Mouse (Mus musculus): ENCODE data around the gene Ncapg2. TPM values are rescaled to one million over a fixed set of nuclear protein-coding genes. Genes with fewer than 3 reads are reported as not detected.
A peak's percentile ranks its signal among the peaks of the same experiment; 100 is the strongest.

Ncapg2 gene
- polyA plus RNA-seq, 1 experiment from 2014 or later: 36.4 TPM

DNA sequence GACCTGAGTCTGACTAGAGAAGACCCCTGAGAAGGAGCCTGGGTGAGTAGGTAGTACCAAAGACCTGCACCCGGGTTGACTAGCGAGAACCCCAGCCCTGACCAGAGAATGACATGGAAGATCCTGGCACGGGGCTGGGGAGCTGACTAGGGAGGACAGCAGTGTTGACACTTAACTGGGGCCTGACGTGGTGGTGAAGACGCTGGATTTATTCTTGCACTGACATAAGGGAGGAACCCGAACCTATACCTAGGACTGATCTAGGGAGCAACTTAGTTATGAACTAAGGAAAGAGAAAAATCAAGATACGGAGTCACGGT, 594 bp downstream of the Ncapg2 start:
- no peak for DNase-seq (ENCODE audit: low spot score)
- Histone ChIP-seq H3K9me3 (0 out of 2 replicates have a peak, but pooled peaks cover 8% of the 10 kb centered on the region), H3K27me3 (ENCODE audit: insufficient read depth, poor library complexity, severe bottlenecking) (no peaks in the 10 kb centered on the region), H3K36me3 (peaks cover 56% of the 10 kb centered on the region), H3K27ac (peak overlapping the region; percentile 93), H3K4me3 (peak overlapping the region; percentile 90), H3K4me1 (peaks cover 12% of the 10 kb centered on the region)
- WGBS: 8% methylated on average over 8 of the region's 8 CpGs

DNA sequence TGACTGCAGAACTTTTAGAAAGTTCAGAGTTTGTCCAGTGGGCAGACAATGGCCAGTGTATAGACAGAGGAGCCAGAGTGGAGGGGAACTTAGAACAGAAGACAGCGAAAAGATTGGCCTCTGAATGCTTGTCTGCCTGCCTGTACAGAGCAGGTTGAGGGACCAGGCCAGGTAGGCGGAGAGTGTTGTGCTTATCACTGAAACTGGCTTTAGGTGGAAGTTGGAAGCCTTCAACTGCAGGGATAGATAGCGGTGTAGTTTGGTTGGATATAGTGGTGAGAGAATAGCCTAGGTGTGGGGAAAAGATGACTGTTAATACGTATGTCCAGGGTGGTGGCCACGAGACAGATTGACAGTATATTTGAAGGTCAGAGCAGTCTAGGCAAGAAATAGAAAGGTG, 2.7 kb downstream of the Ncapg2 start:
- H3K27me3 ChIP-seq (ENCODE audit: insufficient read depth, poor library complexity, severe bottlenecking): no peaks in the 10 kb centered on the region
- H3K36me3 ChIP-seq: peaks cover 50% of the 10 kb centered on the region
- no peak for DNase-seq (ENCODE audit: low spot score)
- no peak overlapping the region for H3K4me3 ChIP-seq
- 0 out of 2 replicates have a peak, but pooled peaks cover 4% of the 10 kb centered on the region for H3K9me3 ChIP-seq
- H3K27ac ChIP-seq: no peak overlapping the region
- 86% methylated on average over 5 of the region's 5 CpGs for WGBS
- H3K4me1 ChIP-seq: peaks cover 12% of the 10 kb centered on the region

DNA sequence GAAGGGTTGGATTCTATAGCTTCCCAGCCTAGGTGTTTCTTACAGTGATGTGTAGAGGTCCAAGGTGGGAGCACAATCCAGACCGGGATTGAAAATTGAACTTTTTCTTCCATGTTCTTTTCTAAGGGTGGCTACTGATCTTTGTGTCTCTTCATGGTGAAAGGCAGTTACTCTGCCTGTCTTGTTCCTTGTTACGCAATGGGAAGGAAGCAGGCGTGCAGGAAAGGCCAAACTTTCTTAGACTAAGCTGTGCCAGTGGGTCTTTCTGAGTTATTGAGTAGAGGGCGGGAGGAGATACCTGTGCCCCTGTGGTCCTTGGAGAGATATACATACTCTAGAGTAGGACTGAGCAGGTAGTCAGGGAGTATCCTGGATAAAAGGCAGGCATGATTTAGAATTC, 9.7 kb downstream of the Ncapg2 start:
- H3K27ac ChIP-seq: no peak overlapping the region
- peaks cover 63% of the 10 kb centered on the region for H3K36me3 ChIP-seq
- no peaks in the 10 kb centered on the region for H3K9me3 ChIP-seq
- no peak overlapping the region for H3K4me3 ChIP-seq
- H3K4me1 ChIP-seq: no peaks in the 10 kb centered on the region
- WGBS: 92% methylated on average over 4 of the region's 4 CpGs
- DNase-seq (ENCODE audit: low spot score): no peak
- no peaks in the 10 kb centered on the region for H3K27me3 ChIP-seq (ENCODE audit: insufficient read depth, poor library complexity, severe bottlenecking)

DNA sequence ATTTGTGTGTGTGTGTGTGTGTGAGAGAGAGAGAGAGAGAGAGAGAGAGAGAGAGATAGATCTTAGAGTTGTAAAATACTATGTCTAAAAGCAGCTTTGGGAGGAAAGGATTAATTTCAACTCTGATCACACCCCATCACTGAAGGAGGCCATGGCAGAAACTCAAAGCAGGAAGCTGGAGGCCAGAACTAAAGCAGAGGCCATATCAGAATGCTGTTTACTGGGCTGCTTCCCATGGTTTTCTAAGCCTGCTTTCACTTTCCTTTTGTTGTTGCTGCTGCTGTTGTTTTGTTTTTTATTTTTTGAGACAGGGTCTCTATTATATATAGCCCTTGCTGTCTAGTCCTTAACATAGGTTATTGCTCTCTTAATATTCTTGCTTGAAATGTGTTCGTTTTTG, 11.3 kb downstream of the Ncapg2 start:
- Histone ChIP-seq H3K4me1 (no peaks in the 10 kb centered on the region), H3K27ac (no peak overlapping the region), H3K9me3 (no peaks in the 10 kb centered on the region), H3K4me3 (no peak overlapping the region), H3K36me3 (peaks cover 62% of the 10 kb centered on the region), H3K27me3 (ENCODE audit: insufficient read depth, poor library complexity, severe bottlenecking) (no peaks in the 10 kb centered on the region)
- no peak for DNase-seq (ENCODE audit: low spot score)
- 89% methylated on average over 1 of the region's 1 CpGs for WGBS

DNA sequence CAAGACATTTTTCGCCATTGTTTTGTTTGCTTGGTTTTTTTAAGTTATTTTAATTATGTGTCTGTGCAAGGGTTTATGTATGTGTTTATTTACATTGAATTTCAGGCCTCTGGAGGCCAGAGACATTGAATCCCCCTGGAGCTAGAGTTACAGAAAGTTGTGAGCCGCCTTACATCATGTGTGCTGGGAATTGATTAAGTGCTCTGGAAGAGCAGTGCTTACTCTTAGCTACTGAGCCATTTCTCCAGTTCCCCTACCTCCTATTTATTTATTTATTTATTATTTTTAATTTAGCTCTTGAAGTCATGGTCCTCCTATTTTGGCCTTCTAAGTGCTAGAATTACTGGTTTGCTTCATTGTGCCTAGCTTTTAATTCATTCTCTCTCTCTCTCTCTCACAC, 16.5 kb downstream of the Ncapg2 start:
- Histone ChIP-seq H3K9me3 (no peaks in the 10 kb centered on the region), H3K27me3 (ENCODE audit: insufficient read depth, poor library complexity, severe bottlenecking) (no peaks in the 10 kb centered on the region), H3K4me1 (no peaks in the 10 kb centered on the region), H3K36me3 (peaks cover 74% of the 10 kb centered on the region), H3K27ac (no peak overlapping the region), H3K4me3 (no peak overlapping the region)
- no peak for DNase-seq (ENCODE audit: low spot score)
- WGBS: 95% methylated on average over 2 of the region's 2 CpGs

DNA sequence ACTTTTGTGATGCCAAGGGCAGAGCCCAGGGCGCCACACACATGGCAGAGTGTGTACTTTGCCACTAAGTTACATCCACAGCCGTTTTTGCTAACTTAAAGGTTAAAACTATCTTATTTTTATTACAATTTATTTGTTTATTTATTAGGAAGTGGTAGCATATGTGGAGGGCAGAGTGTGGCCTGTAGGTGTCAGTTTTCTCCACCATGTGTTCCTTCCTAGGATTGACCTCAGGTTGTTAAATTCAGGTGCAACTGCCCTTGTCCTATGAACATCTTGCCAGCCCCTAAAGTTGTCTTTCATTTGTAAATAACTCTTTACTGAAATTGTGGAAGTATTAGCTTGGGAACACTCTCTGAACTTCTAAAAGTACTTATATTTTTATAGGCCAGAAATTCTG, 20.2 kb downstream of the Ncapg2 start:
- H3K27me3 ChIP-seq (ENCODE audit: insufficient read depth, poor library complexity, severe bottlenecking): no peaks in the 10 kb centered on the region
- no peak overlapping the region for H3K4me3 ChIP-seq
- H3K4me1 ChIP-seq: no peaks in the 10 kb centered on the region
- no peak for DNase-seq (ENCODE audit: low spot score)
- no peaks in the 10 kb centered on the region for H3K9me3 ChIP-seq
- H3K27ac ChIP-seq: no peak overlapping the region
- 92% methylated on average over 2 of the region's 2 CpGs for WGBS
- H3K36me3 ChIP-seq: peaks cover 76% of the 10 kb centered on the region

DNA sequence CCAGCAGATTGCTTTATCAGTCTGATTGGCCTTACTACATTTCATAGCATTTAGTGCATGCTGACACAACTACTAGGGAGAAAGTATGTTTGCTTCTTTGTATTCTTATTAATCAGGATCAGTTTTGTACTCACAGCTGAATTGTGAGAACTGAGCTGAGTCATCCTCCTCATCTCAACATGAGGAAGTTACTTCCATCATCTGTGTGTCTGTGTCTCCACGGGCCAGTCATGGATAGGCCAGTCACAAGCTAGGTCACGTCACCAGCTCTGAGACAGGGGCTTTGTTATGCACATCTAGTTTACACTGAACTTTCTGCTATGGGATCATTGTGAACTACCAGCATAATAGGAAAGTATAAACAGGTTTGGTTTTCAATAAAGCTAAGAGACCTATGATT, 28.5 kb downstream of the Ncapg2 start:
- DNase-seq (ENCODE audit: low spot score): no peak
- Histone ChIP-seq H3K27me3 (ENCODE audit: insufficient read depth, poor library complexity, severe bottlenecking) (no peaks in the 10 kb centered on the region), H3K27ac (no peak overlapping the region), H3K9me3 (no peaks in the 10 kb centered on the region), H3K36me3 (peaks cover 70% of the 10 kb centered on the region), H3K4me3 (no peak overlapping the region), H3K4me1 (no peaks in the 10 kb centered on the region)
- 90% methylated on average over 2 of the region's 2 CpGs for whole genome bisulfite sequencing

DNA sequence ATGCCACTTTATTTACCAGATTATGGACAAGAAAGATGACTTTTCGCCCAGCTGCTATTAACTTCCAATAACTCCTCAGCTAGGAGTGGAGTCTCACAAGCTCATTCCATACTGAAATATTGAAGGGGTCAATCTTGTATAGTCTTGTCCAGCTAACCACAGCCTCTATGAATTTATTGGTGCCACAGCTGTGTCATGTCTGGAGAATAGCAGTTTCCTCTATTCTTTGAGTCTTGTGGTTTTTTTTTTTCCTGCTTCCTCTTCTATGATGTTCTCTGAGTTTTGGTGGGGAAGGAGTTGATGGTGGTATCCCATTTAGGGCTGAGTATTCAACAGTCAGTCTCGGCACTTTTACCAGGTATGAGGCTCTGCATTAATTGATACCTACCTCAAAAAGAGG, 30.0 kb downstream of the Ncapg2 start:
- WGBS: 90% methylated on average over 2 of the region's 2 CpGs
- peaks cover 70% of the 10 kb centered on the region for H3K36me3 ChIP-seq
- no peak overlapping the region for H3K27ac ChIP-seq
- H3K9me3 ChIP-seq: no peaks in the 10 kb centered on the region
- DNase-seq (ENCODE audit: low spot score): no peak
- no peak overlapping the region for H3K4me3 ChIP-seq
- no peaks in the 10 kb centered on the region for H3K27me3 ChIP-seq (ENCODE audit: insufficient read depth, poor library complexity, severe bottlenecking)
- H3K4me1 ChIP-seq: no peaks in the 10 kb centered on the region

DNA sequence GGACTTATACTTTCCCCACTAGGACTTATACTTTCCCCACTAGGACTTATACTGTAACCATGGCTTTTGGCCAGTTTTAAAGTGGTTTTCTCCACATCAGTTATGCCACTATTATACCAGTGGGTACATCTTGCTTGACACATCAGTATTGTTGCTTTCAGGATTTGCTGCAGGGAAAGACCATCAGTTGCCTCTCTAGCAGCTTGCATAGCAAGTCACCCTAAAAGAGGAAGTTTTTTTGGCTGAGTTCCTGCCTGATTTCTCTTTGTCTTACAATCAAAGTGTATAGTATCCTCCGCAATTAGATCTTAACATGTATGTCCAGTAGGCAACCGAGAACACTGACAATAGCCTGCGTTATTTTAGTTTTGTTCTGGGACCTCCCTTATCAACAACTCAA, 30.9 kb downstream of the Ncapg2 start:
- no peak for DNase-seq (ENCODE audit: low spot score)
- Histone ChIP-seq H3K4me3 (no peak overlapping the region), H3K4me1 (no peaks in the 10 kb centered on the region), H3K9me3 (no peaks in the 10 kb centered on the region), H3K36me3 (peaks cover 70% of the 10 kb centered on the region), H3K27me3 (ENCODE audit: insufficient read depth, poor library complexity, severe bottlenecking) (no peaks in the 10 kb centered on the region), H3K27ac (no peak overlapping the region)
- WGBS: 91% methylated on average over 3 of the region's 3 CpGs

DNA sequence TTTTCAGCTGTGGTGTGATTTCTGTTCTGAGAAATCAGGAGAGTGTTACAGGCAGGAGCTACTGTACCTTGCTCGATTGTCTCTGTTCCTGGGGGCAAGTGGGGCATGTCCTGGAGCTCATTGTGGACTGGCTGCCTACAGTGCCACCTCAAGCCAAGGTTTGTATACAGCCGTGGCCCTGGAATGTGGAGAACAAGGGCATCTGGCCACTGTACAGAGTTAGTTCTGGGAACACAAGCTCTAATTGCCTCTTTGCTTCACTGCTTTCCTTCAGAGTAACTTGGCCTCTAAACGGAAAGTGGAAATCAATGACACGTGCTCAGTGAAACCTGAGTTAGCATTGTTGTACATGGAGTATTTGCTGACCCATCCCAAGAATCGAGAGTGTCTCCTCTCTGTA, 33.4 kb downstream of the Ncapg2 start:
- H3K4me3 ChIP-seq: no peak overlapping the region
- DNase-seq (ENCODE audit: low spot score): no peak
- WGBS: 92% methylated on average over 5 of the region's 5 CpGs
- no peaks in the 10 kb centered on the region for H3K27me3 ChIP-seq (ENCODE audit: insufficient read depth, poor library complexity, severe bottlenecking)
- H3K36me3 ChIP-seq: peaks cover 71% of the 10 kb centered on the region
- no peaks in the 10 kb centered on the region for H3K4me1 ChIP-seq
- H3K9me3 ChIP-seq: no peaks in the 10 kb centered on the region
- H3K27ac ChIP-seq: no peak overlapping the region

DNA sequence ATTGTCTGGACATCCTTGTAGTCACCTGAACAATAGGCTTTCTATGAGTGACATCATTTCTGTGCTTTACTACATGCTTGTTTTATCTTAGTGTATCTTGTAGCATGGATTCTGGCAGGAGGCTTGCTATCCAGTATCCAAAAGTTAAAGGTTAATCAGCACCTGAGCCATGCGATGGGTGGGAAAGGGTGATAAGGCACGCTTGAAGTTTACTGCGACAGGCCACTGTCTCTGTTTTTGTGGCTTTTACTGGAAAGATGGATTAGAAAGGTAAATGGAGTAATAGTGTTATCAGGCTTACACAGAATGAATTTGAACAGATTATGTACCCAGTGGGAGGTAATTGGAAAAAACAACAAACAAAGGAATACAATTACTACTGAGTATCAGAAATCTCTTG, 37.0 kb downstream of the Ncapg2 start:
- Histone ChIP-seq H3K36me3 (peaks cover 79% of the 10 kb centered on the region), H3K9me3 (no peaks in the 10 kb centered on the region), H3K27me3 (ENCODE audit: insufficient read depth, poor library complexity, severe bottlenecking) (no peaks in the 10 kb centered on the region), H3K4me1 (no peaks in the 10 kb centered on the region), H3K27ac (no peak overlapping the region), H3K4me3 (no peak overlapping the region)
- WGBS: 87% methylated on average over 3 of the region's 3 CpGs
- no peak for DNase-seq (ENCODE audit: low spot score)

DNA sequence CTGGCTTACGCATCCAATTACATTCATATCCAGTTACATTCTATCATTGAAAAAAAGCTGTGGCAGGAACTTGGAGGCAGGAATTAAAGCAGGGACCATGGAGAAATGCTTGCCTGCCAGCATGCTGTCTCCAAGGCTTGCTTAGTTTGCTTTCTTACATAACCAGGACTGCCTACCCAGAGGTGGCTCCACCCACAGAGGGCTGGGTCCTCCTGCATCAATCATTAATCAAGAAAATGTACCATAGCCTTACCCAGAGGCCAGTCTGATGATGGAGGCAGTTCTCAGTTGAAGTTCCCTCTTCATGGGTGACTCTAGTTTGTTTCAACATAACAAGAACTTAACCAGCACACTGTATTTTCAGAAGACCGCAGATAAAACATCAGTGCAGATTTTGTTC, 44.3 kb downstream of the Ncapg2 start:
- H3K4me3 ChIP-seq: no peak overlapping the region
- H3K9me3 ChIP-seq: no peaks in the 10 kb centered on the region
- H3K27ac ChIP-seq: no peak overlapping the region
- 96% methylated on average over 2 of the region's 2 CpGs for WGBS
- no peaks in the 10 kb centered on the region for H3K4me1 ChIP-seq
- H3K36me3 ChIP-seq: peaks cover 58% of the 10 kb centered on the region
- H3K27me3 ChIP-seq (ENCODE audit: insufficient read depth, poor library complexity, severe bottlenecking): no peaks in the 10 kb centered on the region
- DNase-seq (ENCODE audit: low spot score): no peak

DNA sequence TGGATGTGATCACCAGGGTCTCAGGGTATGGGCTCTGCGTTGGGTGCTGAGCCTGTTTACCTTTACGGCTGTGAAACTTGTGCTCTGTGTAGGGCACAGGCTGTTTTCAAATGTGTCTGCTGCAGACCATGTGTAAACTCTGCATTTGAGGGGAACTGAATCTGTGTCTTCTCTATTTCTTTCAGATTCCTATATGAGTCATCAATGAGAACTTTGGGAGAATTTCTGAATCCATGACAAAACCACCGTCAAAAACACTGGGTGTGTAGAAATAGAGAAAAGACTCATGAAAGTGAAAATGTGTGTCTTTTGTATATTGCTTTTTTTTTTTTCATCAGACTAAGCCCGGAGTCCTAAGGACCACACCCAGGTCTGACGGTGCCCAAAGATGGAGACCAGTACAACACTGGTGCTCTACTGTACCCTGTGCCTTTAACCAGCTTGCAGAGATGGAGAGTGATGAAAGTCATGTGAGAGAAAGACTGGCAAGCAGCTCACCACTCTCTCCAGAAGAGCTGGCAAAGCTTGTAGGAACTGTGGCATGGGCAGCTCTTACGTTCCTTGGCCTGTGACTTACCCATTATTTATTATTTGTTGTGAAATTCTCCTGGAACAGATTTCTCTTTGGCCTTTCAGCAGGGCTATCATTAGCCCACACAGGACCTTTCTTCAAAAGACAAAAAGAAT, 55.3 kb downstream of the Ncapg2 start:
- Histone ChIP-seq H3K27ac (no peak overlapping the region), H3K36me3 (peaks cover 30% of the 10 kb centered on the region; the same call in 1 of the 2 replicates), H3K27me3 (ENCODE audit: insufficient read depth, poor library complexity, severe bottlenecking) (no peaks in the 10 kb centered on the region), H3K4me3 (no peak overlapping the region), H3K4me1 (no peaks in the 10 kb centered on the region), H3K9me3 (no peaks in the 10 kb centered on the region)
- no peak for DNase-seq (ENCODE audit: low spot score)
- WGBS: 94% methylated on average over 6 of the region's 6 CpGs

DNA sequence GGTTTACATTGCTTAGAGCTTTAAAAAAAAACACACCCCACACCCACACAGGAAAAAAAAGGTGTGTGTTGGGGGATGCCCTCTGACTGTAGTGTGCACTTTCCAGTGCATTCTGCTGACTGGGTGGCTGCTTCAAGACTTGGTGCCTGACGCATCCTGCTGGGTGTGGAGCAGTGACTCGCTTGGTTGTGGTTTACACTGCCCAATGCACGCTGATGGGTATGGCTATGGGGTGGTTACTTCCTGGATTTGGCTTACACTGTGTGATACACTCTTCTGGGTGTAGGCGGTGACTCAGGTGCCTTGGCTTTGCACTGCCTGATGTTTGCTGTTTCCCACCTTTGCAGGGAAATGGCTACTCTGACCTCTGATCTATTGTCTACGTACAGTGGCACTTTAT, 61.8 kb downstream of the Ncapg2 start:
- 87% methylated on average over 5 of the region's 5 CpGs for WGBS

More for the DNA sequence above, 61.8 kb downstream of the Ncapg2 start:
- no peak for DNase-seq (ENCODE audit: low spot score)
- Histone ChIP-seq H3K4me3 (no peak overlapping the region), H3K9me3 (no peaks in the 10 kb centered on the region), H3K36me3 (0 out of 2 replicates have a peak, but pooled peaks cover 3% of the 10 kb centered on the region), H3K27ac (no peak overlapping the region), H3K27me3 (ENCODE audit: insufficient read depth, poor library complexity, severe bottlenecking) (no peaks in the 10 kb centered on the region), H3K4me1 (no peaks in the 10 kb centered on the region)

Measured in heart, embryonic 10.5 days (tissue).